Mouse (Mus musculus) cerebellum, adult 8-10 months (tissue): Measurements from ENCODE around the gene Asb17.

ENCODE experiments used
- DNase-seq: peaks from one replicate; pipeline ENCODE4 v3.0.0; 2022

Gene Asb17

GRCm38 (mm10) chr3:153897216-153897615 lies 53.2 kb downstream of the Asb17 start:
- no peak for DNase-seq

DNA sequence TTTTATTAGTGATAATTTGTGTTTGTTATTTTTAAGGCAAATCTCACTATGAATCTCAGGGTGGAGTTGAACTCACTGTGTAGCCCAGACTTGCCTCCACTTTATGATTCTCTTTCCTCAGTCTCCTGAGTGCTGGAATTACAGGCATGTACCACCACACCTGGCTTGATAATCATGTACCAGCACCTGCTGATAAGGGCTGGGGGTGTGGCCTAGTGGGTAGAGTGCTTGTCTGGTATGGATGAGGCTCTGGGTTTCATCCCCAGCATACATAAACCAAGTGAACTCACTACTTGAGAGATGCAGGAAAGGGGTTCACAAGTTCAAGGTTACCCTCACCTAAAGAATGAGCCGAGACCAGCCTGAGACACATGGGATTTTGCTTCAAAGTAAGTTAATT lies 57.9 kb downstream of the Asb17 start:
- DNase-seq: no peak

GRCm38 (mm10) chr3:153902595-153902994 lies 58.6 kb downstream of the Asb17 start:
- DNase-seq: no peak

- no peak for DNase-seq
These were observed 60.6 kb downstream of the Asb17 start for GRCm38 (mm10) chr3:153904586-153904985.
